ENCODE assay signal across 23 mouse cellular contexts in genomic region chr10:106652276-106652675, GRCm38 (mm10).
"Had no signal": no experiment of that assay in that cellular context is flagged by ENCODE, and none has a peak within 500 bp of the region (broad histone marks: within the 10 kb centered on the region; RNA-seq: fewer than 3 reads in every experiment).

No protein-coding gene starts in this region.

- H3K27ac ChIP-seq: embryonic facial prominence, embryonic 10.5 days; embryonic facial prominence, embryonic 12.5 days; embryonic facial prominence, embryonic 13.5 days; embryonic facial prominence, embryonic 15.5 days; forebrain, embryonic 10.5 days; forebrain, embryonic 12.5 days; forebrain, embryonic 13.5 days; forebrain, embryonic 15.5 days; gastrocnemius, adult 2 months; heart, adult 2 months; heart, embryonic 10.5 days had no signal

- H3K4me3 ChIP-seq: embryonic facial prominence, embryonic 10.5 days; embryonic facial prominence, embryonic 12.5 days; embryonic facial prominence, embryonic 13.5 days; embryonic facial prominence, embryonic 15.5 days; erythroblast, embryonic 14.5 days; forebrain, embryonic 10.5 days; forebrain, embryonic 12.5 days; forebrain, embryonic 13.5 days; forebrain, embryonic 15.5 days; gastrocnemius, adult 2 months; heart, adult 2 months; heart, embryonic 10.5 days had no signal

- DNase-seq: cerebellum, adult 9-11 months; cerebellum, postnatal 10 days; cerebellum, postnatal 14 days; embryo, embryonic 11 days; forebrain, postnatal 0 days; gastrocnemius, adult 2 months; gastrocnemius, postnatal 10 days; gastrocnemius, postnatal 14 days; gastrocnemius, postnatal 25 days; gastrocnemius, postnatal 36 days; heart, adult 11 months; heart, adult 18-20 months; heart, adult 2 months had no signal
